Mouse (Mus musculus): ENCODE measurements around the gene Adh6b.
"Not testable (repeated sequence)": the region's sequence is repeated elsewhere in the genome, so short reads cannot be mapped to it uniquely, and the experiment has no call there.

The Adh6b gene

DNA sequence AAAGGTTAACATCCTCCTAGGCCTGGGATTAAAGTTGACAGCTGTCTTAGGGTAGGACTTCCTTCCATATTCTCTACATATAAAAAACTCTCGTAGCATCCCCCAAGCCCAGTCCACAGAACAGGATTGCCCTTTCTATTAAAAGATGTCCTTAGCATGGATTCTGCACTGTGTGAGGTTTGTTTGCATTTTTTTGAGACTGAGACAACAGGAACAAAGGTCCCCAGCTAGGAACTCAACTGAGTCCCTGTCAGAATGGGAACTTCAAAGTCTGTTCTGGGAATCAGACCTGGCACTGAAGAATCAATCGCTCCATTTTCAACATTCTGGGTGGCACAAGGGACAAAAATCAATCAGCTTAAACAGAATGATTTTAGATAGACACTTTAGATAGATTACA, 21.3 kb downstream of the Adh6b start:
- no peak for DNase-seq

DNA sequence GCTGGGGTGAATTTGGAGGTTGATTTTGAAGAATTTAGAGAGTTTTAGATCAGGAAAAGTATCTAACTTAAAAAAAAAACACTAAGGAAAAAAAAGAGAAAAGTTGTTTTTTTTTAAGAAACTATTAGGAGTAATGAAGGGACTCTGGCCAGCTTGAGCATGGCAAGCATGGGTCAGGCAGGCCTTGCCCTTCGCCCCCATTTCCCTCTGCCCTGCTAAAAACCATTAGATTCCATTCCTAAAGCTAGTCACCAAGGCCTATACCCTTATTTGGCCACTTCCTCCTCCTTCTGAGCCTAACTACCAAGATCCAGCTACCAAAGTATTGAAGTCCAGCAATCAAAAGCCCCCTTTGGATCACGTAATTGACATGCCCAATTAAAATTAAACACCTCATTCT, 24.6 kb downstream of the Adh6b start:
- DNase-seq, result no peak

DNA sequence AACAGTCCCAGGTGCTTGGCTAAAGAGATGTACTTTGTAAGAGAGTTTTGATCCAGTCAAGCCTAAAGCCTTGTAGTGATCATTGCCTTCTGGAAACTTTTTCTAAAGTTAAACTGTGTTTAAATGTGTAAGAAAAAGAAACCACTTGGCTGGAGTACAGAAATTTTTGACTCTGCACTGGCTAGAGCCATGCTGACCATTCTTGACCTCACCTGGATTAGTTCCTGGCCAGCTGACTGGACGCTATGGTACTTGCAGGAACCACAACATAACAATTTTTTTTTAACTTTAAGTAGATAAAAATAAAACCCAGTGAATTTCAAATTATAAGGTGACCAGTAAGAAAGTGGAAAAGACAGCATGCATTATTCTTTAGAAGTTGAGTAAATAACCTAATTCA, 28.0 kb downstream of the Adh6b start:
- DNase-seq, result no peak

DNA sequence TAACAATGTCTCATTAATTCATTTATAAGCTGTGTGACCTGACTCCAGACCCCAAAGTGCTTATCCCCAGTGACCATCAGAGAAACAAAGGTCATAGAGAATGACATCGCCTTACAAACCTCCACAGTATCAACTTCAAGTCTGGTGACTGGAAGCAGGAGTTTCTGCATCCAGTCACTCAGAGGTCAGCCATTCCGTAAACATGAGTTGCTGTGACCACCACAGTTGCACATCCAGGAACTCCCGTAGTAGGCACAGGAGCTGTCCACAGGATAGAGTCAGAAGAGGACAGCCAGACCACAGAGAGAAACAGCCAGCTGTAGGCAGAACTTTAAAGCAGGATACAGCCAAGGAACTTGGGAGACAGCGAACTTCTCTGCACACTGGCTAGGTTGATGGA, 28.7 kb downstream of the Adh6b start:
- not testable (repeated sequence) for DNase-seq

DNA sequence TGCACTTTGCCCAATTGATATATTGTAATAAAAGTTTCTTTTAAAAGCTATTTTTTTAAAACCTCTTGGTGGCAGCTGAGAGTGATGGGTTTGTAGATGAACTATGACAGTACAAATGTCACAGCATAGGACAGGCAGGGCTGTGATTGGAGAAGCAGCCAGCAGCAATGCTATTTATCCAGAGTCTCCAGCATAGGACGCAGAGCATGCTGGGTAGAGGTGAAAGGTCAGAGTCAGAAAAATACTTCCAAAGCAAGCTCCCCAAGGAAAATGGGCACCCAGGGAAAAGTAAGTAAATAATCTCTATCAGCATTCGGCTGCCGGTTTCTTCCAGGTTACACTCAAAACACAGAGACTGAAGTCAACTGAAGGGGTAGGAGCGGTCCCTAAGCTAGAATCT, 32.3 kb downstream of the Adh6b start:
- no peak for DNase-seq

DNA sequence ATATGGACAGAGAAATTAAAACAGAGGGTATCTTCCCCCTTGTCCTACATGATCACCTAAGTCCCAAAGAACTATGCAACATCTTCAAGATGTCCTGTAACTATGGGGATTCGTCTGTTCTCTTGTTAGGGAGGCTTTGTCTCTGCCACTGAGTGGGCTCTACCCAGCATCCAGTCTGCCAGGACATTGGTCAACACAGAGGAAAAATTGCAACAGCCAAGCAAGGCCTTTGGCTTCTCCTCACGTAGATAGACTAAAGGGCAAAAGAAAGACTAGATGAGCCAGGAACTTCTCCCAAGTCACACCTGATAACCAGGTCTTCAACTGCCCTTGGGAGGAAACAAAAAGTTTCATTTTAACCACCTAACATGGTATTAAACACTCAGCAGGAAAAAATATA, 33.6 kb downstream of the Adh6b start:
- DNase-seq, result no peak

DNA sequence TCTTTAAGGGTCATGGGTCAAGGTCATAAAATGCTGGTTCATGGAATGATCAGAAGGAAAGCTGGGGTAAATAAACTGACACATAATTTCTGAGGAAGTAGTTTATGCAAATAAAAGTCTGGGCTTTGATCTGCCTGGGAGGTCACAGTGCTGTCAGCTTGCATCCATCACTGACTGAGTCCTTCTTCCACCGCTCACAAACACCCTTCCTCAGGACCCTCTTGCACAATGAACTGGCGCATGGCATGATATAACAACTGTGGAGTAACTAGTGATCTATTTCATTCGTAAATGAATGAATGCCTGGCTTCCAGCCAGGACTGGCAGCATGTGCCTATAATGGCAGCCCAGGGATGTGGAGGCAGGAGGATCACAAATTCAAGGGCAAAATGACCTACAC, 39.6 kb downstream of the Adh6b start:
- DNase-seq, result no peak

DNA sequence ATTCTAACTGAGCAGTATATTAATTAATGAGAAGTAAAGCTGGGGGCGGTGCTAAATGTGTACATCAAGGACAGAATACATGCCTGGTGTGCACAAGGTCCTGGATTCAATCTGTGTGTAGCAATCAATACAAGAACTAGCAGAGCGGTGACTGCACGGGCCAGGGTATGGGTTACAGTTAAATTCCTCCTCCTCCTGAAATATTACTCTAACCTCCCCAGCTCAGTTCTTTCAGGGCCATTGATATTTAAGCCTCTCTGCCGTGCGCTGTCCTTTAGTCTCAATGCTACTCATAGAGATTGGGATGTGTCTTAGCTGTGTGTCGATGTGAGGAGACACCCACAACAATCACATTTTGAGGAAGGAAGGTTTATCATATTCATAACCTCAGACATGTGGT, 45.6 kb downstream of the Adh6b start:
- DNase-seq, result no peak

DNA sequence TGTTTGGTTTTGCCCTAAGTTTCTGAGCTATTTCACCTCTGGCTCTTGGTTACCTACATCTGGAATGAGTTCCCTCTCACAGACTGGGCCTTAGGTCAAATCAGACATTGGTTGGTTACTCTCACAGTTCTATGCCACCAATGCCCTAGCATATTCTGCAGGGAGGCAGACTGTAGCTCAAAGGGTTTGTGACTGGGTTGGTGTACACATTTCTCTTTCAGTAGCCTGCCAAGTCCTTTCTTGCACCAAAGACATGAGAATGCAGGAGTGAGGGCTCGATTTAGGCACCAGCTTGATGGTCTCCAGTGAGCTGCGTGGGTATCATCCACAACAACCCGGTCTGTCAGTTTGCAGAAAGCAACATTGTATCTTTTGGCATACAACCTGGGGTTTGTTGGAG, 63.3 kb downstream of the Adh6b start:
- DNase-seq, result no peak

DNA sequence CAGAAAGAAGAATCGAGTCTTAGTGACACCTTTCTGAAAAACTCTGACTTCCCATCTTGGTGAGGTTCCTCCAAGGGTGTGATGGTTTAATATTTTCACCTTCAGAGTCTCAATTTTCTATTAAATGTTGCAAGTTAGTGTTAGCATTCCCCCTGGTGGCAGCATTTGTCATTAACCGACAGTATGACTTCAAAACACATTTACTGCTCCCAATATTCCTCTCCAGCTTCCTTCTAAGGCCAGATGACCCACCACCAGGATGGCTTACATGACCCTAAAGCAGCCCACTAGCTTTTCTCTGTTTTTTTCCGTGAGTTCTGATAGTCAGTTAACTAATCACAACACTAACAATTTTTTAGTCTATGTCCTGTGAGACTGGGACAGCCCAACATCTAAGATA, 63.8 kb downstream of the Adh6b start:
- no peak for DNase-seq

DNA sequence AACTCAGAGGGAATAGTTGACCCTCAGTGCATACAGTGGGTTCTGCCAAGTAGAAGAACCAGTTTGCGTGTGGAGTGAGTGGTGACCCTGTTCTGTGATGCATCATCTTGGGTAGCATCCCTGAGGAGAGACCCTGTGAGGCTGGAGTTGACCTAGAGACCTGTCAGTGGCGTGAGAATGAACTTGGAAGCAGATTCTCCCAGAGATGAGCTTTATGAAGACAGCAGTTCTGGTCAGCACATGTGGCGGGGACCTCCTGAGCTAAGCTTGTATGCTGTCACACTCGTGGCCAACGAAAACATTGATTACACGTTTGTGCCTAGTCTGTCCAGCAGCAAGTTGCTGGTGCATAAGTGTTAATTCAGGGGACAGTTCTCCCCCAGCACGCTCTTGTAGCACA, 64.3 kb downstream of the Adh6b start:
- DNase-seq, result no peak

DNA sequence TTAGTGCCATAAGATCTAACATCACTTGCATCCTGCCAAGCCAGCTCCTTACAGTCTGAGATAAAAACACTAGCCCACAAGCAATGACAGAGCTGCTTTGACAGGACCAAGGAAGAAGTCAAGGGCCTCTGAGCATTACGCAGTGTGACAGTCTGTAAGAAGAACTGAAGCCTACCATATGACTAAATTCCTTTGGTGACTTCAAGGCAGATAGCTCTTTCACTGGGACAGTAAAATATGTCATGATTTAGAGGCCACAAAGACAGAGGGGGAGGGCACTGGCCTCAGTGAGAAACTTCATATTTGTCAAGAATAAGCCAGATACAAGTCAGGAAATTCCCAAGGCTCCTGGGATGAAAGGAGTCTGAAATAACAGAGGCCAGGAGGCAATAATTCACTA, 66.3 kb downstream of the Adh6b start:
- no peak for DNase-seq

Data from right cerebral cortex, postnatal 25 days (tissue).